Mouse (Mus musculus) cerebellum, adult 11-12 months (tissue): ENCODE measurements around the gene Lrrc61.
"Not testable (repeated sequence)": the region's sequence is repeated elsewhere in the genome, so short reads cannot be mapped to it uniquely, and the experiment has no call there.

ENCODE experiments used
- DNase-seq: peaks from one replicate; pipeline ENCODE4 v3.0.0; 2022

Gene Lrrc61

GRCm38 (mm10) chr6:48554280-48555103, at the start of gene Lrrc61:
Gene Lrrc61 (plus strand): TSS chr6:48554796.
- peak; percentile 97 for DNase-seq

DNA sequence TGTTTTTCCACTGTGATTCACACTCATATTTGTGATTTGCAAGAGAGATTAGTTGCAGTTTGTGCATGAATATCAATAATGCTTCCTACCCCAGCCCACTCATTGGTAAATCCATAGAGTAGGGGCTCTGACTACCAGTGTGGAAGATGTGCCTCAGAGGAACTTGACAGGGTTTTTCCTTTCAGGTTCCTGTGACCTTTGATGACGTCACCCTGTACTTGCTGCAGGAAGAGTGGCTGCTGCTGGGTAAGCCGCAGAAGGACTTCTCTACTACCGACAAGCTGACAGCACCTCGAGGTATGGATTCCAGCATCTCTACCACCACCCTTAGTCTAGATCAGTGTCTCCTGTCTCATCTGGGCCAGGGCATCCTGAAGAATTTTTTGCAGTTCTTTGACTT, 46.5 kb upstream of the Lrrc61 start:
- DNase-seq, result no peak

GRCm38 (mm10) chr6:48510426-48510825, 44.2 kb upstream of the Lrrc61 start:
- DNase-seq, result no peak

DNA sequence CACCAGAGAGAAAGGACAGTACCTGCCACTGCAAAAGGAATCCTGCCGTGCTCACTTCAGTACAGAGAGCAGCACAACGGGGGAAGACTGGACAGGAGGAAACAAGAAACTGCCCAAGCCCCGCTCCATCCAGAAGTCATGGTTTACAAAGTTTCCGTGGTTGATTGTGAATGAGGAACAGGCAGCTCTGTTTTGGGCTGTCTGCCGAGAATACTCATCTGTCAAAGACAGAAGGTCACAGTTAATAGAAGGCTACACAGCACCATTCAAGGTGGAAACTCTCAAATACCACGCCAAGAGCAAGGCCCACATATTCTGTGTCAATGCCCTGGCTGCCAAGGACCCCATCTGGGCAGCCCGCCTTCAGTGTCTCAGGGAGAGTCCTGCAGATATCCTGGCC, 42.7 kb upstream of the Lrrc61 start:
- DNase-seq, result no peak

DNA sequence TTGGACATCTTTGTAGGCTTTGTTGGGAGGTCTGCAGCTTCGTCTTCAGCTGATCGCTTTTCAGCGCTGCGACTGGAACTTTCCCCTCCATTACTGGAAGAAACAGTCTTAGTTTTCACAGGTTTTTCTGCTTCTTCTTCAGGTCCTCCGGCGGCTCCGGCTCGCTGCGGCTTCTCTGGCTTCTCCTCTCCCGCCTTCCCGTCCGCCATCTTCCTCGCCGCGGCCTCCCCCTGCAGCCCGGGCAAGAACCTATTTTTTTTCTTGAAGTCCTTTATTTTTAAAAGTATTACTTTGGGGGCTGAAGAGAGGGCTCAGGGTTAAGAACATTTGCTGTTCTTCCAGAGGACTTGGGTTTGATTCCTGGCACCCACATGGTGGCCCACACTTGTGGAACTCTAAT, 29.7 kb upstream of the Lrrc61 start:
- DNase-seq, result not testable (repeated sequence)

- no peak for DNase-seq
Measured at GRCm38 (mm10) chr6:48527901-48528300, 26.7 kb upstream of the Lrrc61 start.

GRCm38 (mm10) chr6:48529261-48529660, 25.3 kb upstream of the Lrrc61 start:
- no peak for DNase-seq

DNA sequence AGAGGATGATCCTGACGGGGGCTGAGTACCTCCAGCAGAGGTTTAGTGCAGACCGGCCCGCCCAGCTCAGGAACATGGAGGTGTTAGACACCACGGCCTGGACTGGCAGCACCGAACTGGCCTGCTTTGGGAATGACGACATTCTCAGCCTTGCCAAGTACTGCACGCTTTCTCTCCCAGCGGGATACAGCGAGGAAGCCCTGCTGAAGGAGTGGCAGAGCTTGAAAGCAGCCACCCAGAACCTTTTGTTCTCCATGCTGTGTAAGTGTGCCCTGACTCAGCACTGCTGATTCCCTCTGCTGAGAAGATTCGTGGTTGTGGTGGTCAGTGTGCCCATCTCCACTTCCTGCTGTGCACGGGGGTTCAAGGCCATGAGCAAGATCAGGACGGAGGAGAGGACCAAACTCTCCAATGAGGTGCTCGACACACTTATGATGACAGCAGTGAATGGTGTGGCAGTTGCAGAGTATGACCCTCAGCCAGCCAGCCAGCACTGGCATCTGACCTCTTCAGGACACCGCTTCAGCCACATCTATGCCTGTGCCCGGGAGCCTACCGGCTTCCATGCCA, 24.6 kb upstream of the Lrrc61 start:
- no peak for DNase-seq

GRCm38 (mm10) chr6:48530862-48531261, 23.7 kb upstream of the Lrrc61 start:
- no peak for DNase-seq

DNA sequence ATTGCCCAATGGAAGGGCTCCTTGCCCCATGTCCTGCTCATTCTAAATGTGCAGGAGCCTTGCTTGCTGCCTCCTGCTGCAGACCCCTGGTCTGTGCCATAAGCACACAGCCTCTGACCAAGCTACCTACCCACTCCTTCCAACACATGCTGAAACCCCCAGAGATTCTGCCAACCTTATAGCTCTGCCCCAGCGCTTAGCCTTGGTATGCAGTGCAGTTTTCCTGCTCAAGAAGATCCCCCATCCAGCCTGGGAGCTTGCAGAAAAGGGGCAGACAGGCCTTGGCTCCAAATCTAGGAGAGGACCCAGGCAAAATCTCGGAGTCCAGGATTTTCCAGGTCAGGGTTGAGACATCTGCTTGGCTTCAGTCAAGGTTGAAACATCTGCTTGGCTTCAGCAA, 21.1 kb upstream of the Lrrc61 start:
- no peak for DNase-seq

DNA sequence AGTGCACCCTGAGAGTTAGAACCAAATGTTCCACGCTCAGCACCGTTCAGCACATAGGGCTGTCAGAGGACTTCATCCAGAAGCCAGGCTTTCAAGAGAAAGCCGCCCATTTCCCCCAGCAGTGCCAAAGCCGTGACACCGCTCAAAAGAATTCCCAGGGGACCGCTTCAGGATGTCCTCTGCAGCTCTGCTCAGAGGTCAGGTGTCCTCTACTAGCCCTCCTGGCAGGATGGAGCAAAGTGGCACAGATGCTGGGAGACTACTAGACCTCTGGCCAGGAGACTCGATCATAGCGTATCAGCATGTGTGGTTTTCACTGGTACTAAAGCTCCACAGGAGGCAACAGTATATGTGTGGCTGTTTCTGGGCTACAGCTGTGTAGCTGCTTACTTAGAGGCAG, 19.7 kb upstream of the Lrrc61 start:
- peak; percentile 10 for DNase-seq

GRCm38 (mm10) chr6:48536091-48536490, 18.5 kb upstream of the Lrrc61 start:
- DNase-seq, result peak; percentile 10

DNA sequence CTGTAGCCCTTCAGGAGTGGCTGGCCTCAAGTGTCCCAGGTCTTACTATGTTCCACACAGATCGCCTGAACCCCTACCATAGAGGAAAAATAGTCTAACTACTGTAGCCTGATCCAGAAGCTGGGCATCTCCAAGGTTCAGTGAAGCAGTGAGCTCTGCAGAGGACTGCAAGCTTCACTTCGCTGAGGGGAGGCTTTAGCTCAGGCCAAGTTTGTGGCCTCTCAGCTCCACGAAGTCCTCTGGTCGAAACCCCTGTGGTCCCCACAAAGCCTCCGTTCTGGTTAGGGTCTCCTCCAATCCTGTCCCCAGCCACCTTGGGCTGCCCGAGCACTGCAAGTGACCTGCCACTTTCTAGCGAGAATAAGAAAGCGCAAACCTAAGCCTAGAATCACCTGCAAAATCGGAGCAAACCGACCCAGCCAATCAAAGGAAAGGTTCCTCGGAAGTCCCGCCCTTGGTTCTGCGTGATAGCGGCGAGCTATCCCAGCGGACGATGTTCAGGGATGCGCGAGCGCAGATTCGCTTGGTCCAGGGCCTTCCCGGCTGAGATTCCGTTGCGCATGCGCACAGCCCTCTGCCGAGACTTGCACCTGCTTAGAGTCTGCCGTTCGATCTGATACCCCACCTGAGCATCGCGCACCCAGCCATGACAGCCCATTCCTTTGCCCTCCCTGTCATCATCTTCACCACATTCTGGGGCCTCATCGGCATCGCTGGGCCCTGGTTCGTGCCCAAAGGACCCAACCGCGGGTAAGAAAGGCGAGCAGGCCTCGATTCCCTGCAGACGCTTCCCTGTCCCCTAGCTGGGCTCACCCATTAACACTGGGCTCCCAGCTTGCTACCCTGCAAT, 17.3 kb upstream of the Lrrc61 start, which contains the start of gene Atp6v0e2:
Gene Atp6v0e2, plus strand, starts transcription at position 511 of the 850 bp plus-strand sequence.
- DNase-seq, result peak; percentile 96

GRCm38 (mm10) chr6:48538841-48539737, 15.5 kb upstream of the Lrrc61 start:
- peak; percentile 79 for DNase-seq

- peak; percentile 68 for DNase-seq
Measured at GRCm38 (mm10) chr6:48539860-48540259, 14.7 kb upstream of the Lrrc61 start.

- no peak for DNase-seq
Measured at GRCm38 (mm10) chr6:48540721-48541120, 13.9 kb upstream of the Lrrc61 start.

GRCm38 (mm10) chr6:48541560-48542450, 12.8 kb upstream of the Lrrc61 start:
- DNase-seq, result peak; percentile 49

DNA sequence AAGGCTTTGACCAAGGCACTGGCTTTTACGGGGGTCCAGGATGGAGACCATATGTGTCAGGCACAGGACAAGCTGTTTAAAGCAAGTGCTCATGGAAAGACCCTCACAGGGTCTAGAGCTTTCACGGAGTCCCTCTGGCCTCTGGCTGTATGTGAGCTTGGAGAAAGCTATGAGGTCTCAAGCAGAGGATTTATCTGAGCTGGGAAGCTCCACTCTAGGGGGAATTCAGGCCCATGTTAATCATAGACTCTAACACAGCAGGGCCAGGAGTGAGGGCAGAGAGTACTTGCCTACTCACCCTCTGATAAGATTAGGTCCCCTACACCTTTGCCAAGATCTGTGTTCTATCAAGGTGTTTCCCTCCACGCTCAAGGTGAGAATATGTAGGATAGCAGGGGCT, 12.0 kb upstream of the Lrrc61 start:
- DNase-seq, result no peak

DNA sequence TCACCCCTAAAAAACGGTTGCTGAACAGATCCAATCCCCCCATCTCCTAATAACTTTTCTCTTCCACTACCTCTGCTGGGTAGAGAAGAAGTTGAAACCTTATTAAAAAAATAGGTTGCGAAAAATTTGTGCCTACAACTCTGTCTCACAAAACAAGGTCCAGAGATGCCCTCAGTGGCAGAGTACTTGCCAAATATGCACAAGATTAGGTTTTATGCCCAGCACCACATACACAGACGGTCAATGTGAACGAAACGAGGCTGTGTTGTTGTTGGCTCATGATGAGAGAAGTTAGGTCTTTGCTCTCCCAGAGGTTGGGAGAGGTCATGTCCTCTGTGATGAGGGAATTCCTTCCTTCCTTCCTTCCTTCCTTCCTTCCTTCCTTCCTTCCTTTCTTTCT, 9.3 kb upstream of the Lrrc61 start:
- DNase-seq, result no peak

DNA sequence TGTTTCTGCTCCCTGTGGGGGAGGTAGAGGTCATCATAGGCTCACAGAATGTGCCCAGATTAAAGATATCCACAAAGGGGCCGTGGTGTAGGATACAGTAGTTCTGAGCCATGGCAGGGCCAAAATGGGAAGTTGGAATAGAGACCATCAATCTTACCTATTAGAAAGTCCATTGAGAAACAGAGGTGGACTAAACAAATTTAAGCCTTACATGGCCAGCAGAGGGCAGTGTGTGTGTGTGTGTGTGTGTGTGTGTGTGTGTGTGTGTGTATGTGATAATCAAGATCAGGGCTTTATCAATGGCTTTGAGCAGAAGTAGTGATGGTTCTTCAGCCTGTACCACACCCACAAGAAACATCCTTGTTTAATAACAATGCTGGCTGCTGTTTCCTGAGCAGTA, 8.3 kb upstream of the Lrrc61 start:
- DNase-seq, result peak; percentile 8

DNA sequence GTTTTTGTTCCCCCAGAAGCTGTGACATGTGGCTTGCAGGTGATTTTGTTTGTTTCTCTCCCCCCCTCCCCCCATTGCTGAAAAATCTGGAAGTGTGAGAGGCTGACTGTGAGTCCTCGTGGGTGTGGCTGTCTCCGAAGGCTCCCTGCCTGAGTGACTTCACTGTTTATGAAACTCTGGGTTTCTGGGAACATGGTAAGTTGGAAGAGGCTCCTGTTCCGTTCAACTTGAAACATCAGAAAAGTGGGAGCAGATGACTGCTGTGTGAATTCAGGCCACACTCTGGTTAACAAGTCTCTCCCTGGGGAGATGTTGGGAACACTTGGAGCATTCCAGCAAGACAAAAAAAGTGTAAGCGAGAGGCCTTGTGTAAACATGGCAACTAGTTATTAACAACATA, 7.7 kb upstream of the Lrrc61 start:
- no peak for DNase-seq
